Mouse (Mus musculus) ES-CJ7 (cell line): ENCODE measurements around the gene Gns.
A peak's percentile ranks its signal among the peaks of the same experiment; 100 is the strongest.

Experiments
- DNase-seq: peaks from one replicate; pipeline ENCODE4 v3.0.0; 2011; ENCODE audit warnings: low read depth, low spot score

Gns gene

DNA sequence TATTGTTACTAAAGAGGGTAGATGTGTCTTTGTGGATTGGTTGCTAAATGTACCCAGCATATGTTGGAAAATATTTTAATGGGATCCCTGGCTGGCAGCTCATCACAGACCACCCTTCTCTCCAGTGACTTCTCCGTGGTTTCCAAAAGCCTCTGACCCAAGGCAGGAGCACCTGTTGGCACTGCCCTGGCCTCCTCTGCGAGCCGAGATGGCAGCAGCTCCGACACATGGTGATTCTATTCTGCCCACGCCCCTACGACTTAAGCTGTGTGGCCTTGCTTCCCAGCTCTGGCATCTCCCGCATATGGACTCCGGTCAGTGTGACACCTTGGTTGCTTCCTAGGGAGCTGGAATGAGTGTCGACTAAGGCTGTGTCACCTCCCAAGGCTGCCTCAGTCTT, 38.2 kb downstream of the Gns start:
- DNase-seq = no peak

GRCm38 (mm10) chr10:121403946-121404345, 39.1 kb downstream of the Gns start:
- peak; percentile 94 for DNase-seq

DNA sequence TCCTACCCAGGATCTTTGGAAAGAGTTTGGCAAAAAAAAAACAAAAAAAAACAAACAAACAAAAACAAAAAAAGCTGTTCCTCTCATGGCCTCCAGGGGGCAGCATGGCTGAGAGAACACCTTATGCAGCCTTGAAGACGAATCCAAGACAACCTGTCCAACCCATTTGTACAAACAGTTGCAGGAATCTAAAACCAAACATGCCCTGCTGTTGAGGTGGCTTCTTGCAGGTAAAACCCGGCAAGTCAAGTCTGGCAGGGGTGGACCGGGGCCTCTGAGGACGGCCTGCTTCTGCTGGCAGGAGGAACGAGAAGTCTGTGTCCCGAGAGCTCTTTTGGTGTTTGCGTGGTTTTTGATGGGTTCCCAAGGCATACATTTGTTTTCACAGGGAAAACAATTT, 44.8 kb downstream of the Gns start:
- DNase-seq = peak; percentile 85

DNA sequence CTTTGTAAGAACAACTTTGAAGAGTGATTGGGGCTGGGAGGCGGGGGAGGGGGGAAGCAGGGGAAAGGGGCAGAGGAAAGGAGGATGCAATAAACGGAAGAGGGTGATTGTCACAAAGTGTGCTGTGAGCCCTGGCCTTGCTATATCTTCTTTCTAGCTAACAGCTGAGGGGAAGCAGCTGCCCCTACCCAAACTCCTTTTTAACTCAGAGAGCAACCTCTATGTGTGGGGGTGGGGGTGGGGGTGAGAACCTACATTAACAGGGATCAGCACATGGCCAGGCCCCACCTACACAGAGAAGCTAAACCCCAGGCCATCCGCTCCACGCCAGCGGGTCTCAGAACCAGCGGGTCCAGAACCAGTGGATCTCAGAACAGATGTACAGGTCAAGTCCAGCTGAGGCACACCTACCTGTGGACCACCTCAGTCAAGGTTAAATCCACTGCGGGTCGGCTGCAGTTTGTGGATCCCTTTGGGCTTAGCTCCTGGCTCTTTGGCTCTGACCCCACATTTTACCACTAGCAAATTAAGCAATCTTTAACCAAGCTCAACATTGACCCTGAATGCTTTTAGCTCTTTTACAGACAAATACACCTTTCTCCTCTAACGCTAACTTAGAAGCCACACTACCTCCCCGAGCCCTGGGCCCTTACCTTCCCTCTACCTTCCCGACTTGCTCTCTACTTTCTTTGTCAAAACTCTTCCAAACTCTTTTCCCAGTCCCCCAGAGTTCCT, 47.0 kb downstream of the Gns start:
- no peak for DNase-seq

GRCm38 (mm10) chr10:121412824-121413223, 47.9 kb downstream of the Gns start:
- DNase-seq = no peak

GRCm38 (mm10) chr10:121414127-121414526, 49.2 kb downstream of the Gns start:
- no peak for DNase-seq

GRCm38 (mm10) chr10:121418835-121419234, 53.9 kb downstream of the Gns start:
- no peak for DNase-seq

DNA sequence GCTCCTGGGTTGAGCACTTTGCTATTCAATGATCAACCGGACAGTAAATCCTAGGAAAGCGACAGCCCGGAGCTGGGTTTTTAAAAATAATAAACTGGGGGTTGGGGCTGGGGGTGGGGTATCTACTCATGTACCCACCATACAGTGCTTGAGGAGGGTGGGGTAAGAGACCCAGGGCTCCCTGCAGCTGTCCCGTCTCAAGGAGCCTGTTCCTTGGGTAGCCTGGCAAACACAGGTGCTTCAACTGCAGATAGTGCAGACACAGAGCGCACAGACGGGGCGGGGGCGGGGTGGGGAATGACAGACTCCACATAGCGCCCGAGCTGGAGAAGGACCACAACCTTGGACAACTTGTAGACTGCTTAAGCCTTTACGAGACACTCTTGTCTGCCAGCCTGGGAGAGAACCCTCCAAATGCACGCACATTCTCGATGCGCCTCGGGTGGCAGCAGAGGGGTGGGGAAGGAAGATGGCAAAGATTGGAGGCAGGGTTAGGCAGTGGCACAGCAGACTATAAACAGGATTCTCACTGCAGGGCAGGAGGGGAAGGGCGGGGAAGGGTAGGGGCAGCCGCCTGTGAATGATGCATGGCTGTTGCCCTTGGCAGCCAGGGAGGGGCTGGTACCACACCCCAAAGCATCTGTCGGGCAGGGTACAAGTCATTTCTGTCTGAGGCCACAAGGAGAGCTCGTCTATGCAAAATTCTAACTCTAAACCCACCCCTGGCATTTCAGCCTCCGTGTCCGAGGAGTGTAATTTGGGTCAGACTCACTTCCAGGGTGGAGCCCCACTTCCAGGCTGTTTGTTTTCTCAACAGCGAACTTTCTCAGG, 55.0 kb downstream of the Gns start:
- DNase-seq = peak; percentile 82

- DNase-seq = no peak
Measured at GRCm38 (mm10) chr10:121421023-121421422, 56.1 kb downstream of the Gns start.

- DNase-seq = no peak
Measured at GRCm38 (mm10) chr10:121421657-121422290, 56.9 kb downstream of the Gns start.

DNA sequence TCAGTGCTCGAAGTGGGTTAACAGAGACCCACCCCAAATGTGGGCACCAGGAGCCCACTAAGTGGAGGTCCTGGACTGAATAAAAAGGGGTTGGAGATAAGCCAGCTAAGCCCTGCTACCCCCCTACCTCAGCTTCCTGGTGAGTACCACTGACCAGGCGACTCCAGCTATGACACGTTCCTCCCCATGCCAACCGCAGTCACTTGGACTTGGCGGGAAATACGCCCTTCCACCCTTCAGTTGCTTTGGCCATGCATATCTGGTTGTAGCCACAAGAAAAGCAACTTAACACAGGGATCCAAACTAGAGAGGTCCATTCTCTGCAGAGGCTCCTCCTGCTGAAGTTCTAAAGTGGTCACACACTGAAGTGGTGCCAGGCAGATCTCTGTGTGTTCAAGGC, 57.4 kb downstream of the Gns start:
- DNase-seq = no peak

DNA sequence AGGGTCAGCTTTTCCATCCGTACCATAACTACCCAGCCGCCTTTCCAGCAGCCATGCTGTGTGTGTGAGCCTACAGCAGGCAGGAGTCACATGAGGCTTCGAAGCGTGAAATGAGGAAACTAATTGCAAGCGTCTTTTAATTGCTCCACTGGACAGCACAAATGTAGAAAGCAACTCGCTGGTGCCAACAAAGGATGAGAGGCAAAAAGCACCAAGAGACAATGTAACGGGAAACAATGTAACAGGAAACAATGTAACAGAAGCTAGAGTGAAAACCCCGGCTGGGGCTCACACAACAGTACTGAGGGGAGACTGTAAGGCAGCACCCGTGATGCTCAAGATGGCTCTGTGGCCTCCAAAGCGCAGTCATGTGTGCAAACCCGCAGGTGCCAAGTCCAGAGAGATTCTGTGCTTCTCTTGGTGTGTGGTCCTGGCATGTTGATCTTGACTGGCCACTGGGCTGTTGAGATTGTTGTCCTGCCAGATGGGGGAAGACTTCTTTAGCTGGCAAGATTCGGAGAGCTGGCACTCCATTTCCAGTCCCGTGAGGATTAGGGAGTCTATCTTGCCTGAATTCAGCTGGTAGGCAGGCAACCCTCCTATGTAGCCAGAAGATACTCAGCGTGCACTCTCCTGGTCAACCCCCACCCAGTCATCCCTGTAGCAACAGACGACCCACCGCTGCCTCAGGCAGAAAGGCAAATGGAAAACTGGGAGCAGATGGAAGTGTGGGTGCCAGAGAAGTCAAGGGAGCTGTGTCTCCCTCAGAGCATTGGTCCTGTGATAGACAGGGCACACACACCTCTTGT, 58.9 kb downstream of the Gns start:
- DNase-seq = no peak

DNA sequence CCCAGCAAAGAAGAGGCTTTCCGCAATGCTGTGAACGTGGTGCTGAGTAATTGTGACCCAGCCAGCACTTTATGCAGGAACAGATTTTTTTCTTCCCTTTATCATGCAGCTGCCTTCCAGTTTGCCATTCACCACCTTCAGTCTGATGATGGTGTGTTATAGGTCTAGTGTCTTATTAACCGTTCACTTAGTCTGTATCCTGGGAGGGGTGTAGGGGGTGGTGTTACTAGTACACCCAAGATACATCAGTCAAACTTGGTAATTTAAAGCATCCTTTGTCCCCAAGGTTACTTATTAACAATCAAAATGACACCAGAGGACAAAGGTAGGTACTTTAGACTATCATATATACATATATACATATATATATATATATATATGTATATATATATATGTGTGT, 59.6 kb downstream of the Gns start:
- DNase-seq = no peak

DNA sequence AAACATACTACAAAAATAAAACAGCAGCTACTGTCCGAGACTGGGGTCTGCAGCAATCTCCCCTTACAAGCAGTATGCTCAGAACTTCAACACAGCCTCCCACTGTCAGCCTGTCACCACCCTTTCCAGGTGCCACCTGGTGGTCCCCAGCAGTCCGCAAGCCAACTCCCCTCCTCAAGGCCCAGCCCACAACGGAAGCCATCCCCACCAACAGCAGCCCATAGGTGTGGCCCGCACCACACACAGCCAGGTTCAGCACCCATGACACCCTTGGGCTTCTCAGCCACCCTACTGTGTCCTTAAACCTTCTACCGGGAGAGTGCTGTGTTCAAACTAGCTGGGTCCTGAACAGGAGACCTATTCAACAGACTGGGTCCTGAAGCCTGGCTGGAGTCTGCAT, 60.2 kb downstream of the Gns start:
- no peak for DNase-seq

DNA sequence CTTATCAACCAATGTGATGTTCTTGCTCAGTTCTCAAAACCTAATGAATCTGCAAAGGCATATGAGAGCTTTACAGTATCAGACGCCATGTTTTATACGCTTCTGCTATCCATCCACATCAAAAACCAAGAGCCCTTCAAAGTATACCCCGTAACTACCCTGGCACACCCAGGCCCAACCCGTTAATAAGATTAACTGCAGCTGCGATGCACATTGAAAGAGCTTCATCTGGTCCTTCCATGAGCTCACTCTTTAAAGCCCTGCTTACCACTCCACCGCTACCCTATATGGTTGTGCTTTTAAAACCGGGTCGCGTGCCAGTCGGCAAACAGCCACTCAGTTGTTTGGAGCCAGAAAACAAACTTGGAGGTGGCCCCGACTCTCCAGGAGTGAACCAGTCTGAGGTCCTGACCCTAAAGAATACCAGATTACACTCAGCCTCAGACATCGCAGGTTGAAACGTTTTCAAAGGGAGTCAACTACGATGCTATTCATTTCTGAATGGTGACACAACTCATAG, 60.7 kb downstream of the Gns start:
- no peak for DNase-seq

DNA sequence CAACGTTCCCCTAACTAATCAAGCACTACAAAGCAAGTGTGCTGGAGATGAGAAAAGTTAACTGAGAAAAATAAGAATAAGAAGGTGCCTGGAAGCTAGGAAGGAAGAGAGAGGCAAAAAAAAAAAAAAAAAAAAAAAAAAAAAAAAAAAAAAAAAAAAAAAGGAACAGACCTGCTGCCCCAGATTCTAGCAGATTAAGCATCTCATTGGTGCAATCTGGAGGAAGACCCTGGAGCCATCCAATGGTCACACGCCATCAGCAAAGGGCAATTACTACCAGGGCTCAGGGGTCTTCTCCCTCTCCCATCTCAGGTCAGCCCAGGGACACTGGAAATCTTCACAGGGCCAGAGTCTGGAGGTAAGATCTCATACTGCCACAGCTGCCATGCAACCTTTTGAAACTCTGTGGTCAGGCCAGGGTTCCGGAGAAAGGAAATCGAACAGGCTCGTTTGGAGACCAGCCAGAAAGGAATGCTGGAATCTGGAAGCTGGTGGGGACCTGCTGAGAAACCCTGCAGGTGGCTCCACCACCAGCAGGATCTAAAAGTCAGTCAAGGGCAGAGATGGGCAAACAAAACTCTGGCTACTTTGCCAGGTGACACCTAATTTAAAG, 61.7 kb downstream of the Gns start:
- peak; percentile 58 for DNase-seq

DNA sequence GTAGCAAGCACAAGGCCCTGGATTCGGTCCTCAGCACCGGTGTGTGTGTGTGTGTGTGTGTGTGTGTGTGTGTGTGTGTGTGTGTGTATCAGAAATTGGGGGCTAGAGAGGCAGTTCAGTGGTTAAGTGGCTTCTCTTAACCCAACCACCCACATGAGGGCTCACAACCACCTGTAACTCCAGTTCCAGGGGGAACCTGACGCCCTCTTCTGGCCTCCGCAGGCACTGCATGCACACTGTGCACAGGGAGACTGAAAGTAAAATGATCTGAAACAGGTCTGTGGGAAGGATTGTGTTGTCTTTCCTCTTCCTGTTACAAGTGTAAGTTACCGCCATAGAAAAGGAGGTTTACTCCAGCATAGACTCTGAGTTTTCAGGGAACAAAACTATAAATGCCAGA, 62.2 kb downstream of the Gns start:
- DNase-seq = peak; percentile 79

DNA sequence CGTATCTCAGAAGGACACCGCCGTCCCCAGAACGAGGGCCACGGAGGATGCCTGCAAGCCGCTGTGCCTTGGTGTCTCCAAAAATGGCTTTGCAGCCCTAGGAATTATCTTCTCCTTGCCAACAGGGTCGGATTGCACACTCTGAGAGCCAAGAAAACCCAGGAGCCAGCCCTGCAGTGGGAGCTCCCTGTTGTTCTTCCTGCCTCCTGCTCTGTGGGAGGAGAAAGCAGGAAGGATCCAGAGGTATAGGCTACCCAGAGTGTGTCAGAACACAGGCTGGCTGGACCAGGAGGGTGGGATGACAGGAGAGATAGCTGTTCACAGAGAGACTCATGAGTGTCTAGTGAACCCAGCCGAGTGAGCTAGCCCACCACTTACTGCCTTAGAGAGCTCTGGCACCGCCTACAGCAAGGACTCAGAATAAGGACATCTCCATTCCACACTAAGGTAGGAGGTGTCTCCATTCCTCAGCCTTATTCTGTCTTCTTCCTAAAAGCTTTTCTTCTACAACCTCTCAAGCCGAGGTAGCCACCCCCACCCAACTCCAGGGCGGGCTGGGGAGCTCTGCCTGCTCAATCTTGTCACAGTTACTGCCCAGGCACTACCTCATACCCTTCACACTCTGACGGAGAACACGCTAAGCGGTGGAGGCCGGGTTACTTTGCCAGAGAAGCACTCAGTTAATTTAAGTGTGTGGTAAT, 63.3 kb downstream of the Gns start:
- DNase-seq = no peak

DNA sequence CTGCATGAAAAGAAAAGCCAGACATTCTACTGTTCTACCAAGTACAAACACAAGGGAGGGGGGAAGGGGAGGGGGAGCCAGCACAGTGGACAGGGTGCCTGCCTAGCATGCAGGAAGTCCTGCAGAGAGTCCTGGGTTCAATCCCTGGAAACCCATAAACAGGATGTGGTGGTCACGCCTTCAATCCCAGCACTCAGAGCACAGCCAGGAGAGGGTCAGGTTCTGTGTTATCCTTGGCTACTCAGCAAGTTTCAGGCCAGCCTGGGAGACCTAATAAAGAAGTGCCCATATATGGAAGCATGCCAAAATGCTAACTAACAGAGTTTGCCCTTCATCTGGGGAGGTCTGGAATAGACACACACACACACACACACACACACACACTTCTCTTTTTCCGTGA, 64.2 kb downstream of the Gns start:
- DNase-seq = no peak

DNA sequence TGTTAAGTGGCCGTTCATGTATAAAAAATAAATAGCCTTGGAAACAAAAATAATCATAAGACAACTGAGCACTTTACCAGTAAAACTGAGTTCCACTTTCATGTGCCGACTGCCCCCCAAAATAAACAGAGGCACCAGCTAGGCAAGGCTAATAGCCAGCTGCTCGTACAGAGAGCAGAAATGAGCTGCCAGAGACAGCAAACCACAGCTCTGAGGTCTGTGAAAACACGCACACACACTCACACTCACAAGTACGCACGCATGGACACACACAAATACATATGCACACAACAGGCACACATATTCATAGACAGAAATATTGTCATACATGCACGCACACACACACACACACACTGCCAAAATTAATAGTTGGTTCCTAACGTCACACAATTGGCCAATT, 64.7 kb downstream of the Gns start:
- DNase-seq = no peak
